Mouse (Mus musculus) limb, embryonic 12.5 days (tissue): ENCODE measurements at regions not wholly inside any gene's neighbourhood (a gene's known extent, or its start where the extent isn't known, plus 50 kb on each side); places are given as distances from the start of the nearest gene placed in this dataset.

ENCODE experiments used
- ATAC-seq: fragments of 200-750 bp; cut with Nextera tagmentation; 2 replicates; pipeline ENCODE4 v1.8.0; 2017; ENCODE audit warnings: low read depth, moderate TSS enrichment; ENCODE audit not compliant: insufficient number of reproducible peaks, insufficient read depth, low FRiP score, low TSS enrichment
- H3K27ac ChIP-seq: fragments of 300-500 bp; sonication (generic); 2 replicates; pipeline ENCODE4 v1.5.1; 2016; ENCODE audit warnings: mild to moderate bottlenecking, moderate library complexity
- H3K27me3 ChIP-seq: fragments of 300-500 bp; sonication (generic); 2 replicates; pipeline ENCODE4 v1.6.1; 2016; ENCODE audit warnings: mild to moderate bottlenecking, moderate library complexity
- H3K36me3 ChIP-seq: fragments of 300-500 bp; sonication (generic); 2 replicates; pipeline ENCODE4 v1.6.1; 2016; ENCODE audit warnings: mild to moderate bottlenecking, moderate library complexity
- H3K4me1 ChIP-seq: fragments of 300-500 bp; sonication (generic); replicated peaks from 2 replicates; pipeline ENCODE4 v1.6.1; 2016
- H3K4me2 ChIP-seq: fragments of 300-500 bp; sonication (generic); 2 replicates; pipeline ENCODE4 v1.6.1; 2016; ENCODE audit warnings: mild to moderate bottlenecking, moderate library complexity
- H3K4me3 ChIP-seq: fragments of 300-500 bp; sonication (generic); replicated peaks from 2 replicates; pipeline ENCODE4 v1.5.1; 2016; ENCODE audit warnings: mild to moderate bottlenecking
- H3K9ac ChIP-seq: fragments of 300-500 bp; sonication (generic); replicated peaks from 2 replicates; pipeline ENCODE4 v1.6.1; 2016; ENCODE audit warnings: mild to moderate bottlenecking, moderate library complexity
- H3K9me3 ChIP-seq: fragments of 300-500 bp; sonication (generic); 2 replicates; pipeline ENCODE4 v1.6.1; 2016; ENCODE audit warnings: mild to moderate bottlenecking, moderate library complexity
- WGBS: fragments of 180-500 bp; shearing (Covaris S2); methylation state at CpG from one replicate; pipeline ENCODE4 v1.1.7; 2016; 5-methylcytosine and 5-hydroxymethylcytosine counted together

DNA sequence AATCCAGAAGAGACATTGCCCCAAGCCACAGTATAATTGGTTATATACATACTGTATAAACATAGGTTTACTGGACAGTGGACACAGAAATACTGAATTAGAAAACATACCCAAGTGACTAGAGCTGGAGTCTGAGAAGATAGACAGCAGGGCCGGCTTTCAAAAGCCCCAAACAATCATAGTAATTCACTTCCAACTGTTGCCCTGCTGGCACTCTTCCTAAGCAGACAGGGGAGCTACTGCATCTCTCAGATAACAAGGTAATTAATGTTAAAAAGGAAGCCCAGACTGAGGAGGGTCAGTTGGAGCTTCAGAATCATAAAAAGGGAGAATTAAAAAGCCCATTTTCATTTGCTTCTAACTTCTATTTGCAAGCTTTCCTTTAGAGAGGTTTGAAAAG is 764.5 kb downstream of the Vgll3 start:
- no peak for ATAC-seq
- H3K9me3 ChIP-seq, result no peaks in the 10 kb centered on the region
- H3K4me1 ChIP-seq, result no peaks in the 10 kb centered on the region
- H3K36me3 ChIP-seq, result no peaks in the 10 kb centered on the region
- no peak overlapping the region for H3K9ac ChIP-seq
- H3K27ac ChIP-seq, result no peak overlapping the region
- 47% methylated on average over 1 of the region's 1 CpGs for WGBS
- H3K27me3 ChIP-seq, result no peaks in the 10 kb centered on the region
- H3K4me2 ChIP-seq, result no peak overlapping the region
- no peak overlapping the region for H3K4me3 ChIP-seq

DNA sequence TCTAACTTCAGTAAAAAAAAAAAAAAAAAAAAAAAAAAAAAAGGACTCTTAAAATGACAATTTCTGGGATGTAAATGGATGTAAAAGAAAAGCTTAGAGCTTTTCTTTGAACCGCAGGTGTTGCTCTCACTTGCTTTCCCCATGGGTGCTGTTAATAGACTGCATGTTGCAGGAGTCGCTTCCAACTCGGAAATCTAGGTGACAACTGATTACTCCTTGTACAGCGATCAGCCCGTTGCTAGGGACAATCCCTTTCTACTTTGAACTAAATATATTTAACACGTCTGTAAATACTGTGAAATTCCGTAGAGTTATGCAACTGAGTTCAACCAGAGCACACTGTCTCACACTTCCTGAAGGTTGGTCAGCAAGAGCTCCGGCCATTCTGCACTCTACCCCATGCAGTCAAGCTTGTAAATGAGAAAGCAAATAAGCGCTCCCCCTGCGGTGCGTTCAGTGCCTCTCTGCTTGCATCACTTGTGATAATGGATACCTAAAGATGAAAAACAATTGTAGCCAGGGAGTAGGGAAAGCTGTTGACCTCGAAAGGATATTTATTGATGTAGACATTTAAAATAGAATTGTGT is 770.7 kb downstream of the Vgll3 start:
- no peak overlapping the region for H3K27ac ChIP-seq
- peak overlapping the region; percentile 16; the same call in 1 of the 2 replicates for H3K4me3 ChIP-seq
- H3K9ac ChIP-seq, result no peak overlapping the region
- peak overlapping the region; percentile 46 for H3K4me2 ChIP-seq
- H3K4me1 ChIP-seq, result no peaks in the 10 kb centered on the region
- H3K9me3 ChIP-seq, result no peaks in the 10 kb centered on the region
- ATAC-seq, result peak; percentile 66; the same call in 1 of the 2 replicates
- H3K36me3 ChIP-seq, result no peaks in the 10 kb centered on the region
- 10% methylated on average over 12 of the region's 12 CpGs for WGBS
- H3K27me3 ChIP-seq, result no peaks in the 10 kb centered on the region

DNA sequence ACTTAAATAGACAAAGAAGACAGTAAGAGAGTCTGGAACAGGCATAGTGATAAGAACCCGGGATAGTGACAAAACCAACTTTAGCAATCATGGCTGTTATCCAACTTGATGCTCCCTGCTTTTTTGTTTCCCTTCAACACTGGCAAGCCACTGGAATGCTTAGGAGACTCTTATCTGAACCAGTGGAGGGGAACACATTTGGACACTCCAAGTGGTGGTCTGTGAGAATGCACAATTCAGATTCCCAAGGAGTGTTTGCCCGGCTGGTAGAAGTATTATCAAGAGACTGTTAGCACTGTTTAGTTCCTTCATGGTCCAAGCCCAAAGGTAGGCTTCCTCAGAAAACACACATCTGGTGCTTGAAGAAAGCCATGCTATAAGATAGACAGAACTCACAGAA is 787.2 kb downstream of the Vgll3 start:
- 79% methylated on average over 2 of the region's 2 CpGs for WGBS
- no peaks in the 10 kb centered on the region for H3K9me3 ChIP-seq

DNA sequence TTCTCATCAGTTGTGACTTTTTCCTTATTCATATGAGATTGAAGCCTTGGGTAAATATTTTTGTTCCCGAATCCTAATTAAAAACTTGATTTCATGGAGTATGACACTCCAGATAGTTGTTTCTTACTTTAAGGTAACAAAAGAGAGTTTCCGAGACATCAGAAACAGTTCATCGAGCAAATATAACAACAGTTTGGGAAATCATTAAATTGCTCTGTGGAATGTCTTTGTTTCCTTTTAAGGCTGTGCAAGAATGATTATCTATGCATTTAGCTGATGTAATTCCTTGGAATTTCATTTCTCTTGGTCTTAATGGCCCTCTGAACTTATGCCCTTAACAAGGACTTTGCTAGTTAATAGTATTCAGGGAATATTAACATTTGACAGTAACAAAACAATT is 787.6 kb downstream of the Vgll3 start:
- 80% methylated on average over 3 of the region's 3 CpGs for WGBS
- Histone ChIP-seq H3K4me2 (no peak overlapping the region), H3K27me3 (no peaks in the 10 kb centered on the region), H3K36me3 (no peaks in the 10 kb centered on the region), H3K27ac (no peak overlapping the region), H3K9me3 (no peaks in the 10 kb centered on the region), H3K9ac (no peak overlapping the region), H3K4me3 (no peak overlapping the region), H3K4me1 (no peaks in the 10 kb centered on the region)
- no peak for ATAC-seq

More for the DNA sequence above, 787.2 kb downstream of the Vgll3 start:
- H3K4me3 ChIP-seq, result no peak overlapping the region
- no peak overlapping the region for H3K4me2 ChIP-seq
- H3K36me3 ChIP-seq, result no peaks in the 10 kb centered on the region
- H3K4me1 ChIP-seq, result no peaks in the 10 kb centered on the region
- H3K27ac ChIP-seq, result no peak overlapping the region
- ATAC-seq, result no peak
- no peak overlapping the region for H3K9ac ChIP-seq
- no peaks in the 10 kb centered on the region for H3K27me3 ChIP-seq

DNA sequence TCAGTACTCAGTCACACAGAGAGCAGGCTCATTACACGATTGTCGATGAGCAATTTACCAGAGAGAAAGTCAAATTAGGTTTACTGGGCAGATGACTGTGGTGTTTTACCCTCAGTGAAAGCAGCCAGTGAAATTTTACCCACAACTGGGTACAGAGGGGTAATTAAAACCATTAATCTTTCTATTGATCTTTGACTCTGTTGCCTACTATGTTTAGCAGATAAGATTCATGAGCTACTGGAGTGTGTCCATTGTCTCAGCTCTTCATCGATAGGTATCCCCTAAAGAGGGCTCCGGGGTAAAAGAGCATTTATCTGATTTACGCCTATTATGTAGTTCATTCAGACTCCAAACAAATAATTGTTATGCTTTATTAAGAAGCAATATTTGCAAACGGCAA is 788.8 kb downstream of the Vgll3 start:
- no peak overlapping the region for H3K4me2 ChIP-seq
- no peak for ATAC-seq
- H3K4me3 ChIP-seq, result no peak overlapping the region
- H3K9ac ChIP-seq, result no peak overlapping the region
- H3K27ac ChIP-seq, result no peak overlapping the region
- no peaks in the 10 kb centered on the region for H3K27me3 ChIP-seq
- H3K9me3 ChIP-seq, result no peaks in the 10 kb centered on the region
- WGBS, result 58% methylated on average over 6 of the region's 6 CpGs
- no peaks in the 10 kb centered on the region for H3K36me3 ChIP-seq
- no peaks in the 10 kb centered on the region for H3K4me1 ChIP-seq
